Mouse (Mus musculus) spleen, adult 12 weeks (tissue): ENCODE results near the gene Pla2g4c.
"Not testable (repeated sequence)": the region's sequence is repeated elsewhere in the genome, so short reads cannot be mapped to it uniquely, and the experiment has no call there.

Experiments
- DNase-seq: peaks from one replicate; pipeline ENCODE4 v3.0.0; 2022; ENCODE audit warnings: low spot score

Pla2g4c gene

GRCm38 (mm10) chr7:13324316-13324715 is at the start of gene Pla2g4c:
Gene Pla2g4c (plus strand): TSS chr7:13324655.
- DNase-seq, result no peak

GRCm38 (mm10) chr7:13277081-13277480 is 47.4 kb upstream of the Pla2g4c start, which contains the start of gene Lig1:
Gene Lig1 (plus strand): TSS chr7:13277283.
- DNase-seq, result no peak

- DNase-seq, result no peak
Measured at GRCm38 (mm10) chr7:13277833-13278232, 46.6 kb upstream of the Pla2g4c start.

GRCm38 (mm10) chr7:13278308-13278891 is 46.1 kb upstream of the Pla2g4c start, which contains the start of gene Zswim9:
Gene Zswim9 (minus strand): TSS chr7:13278721.
- DNase-seq, result peak; percentile 92

- not testable (repeated sequence) for DNase-seq
Measured at GRCm38 (mm10) chr7:13278957-13279356, 45.5 kb upstream of the Pla2g4c start.

- DNase-seq, result no peak
Measured at GRCm38 (mm10) chr7:13288621-13289020, 35.8 kb upstream of the Pla2g4c start.

GRCm38 (mm10) chr7:13290041-13290675 is 34.3 kb upstream of the Pla2g4c start:
- DNase-seq, result no peak

- no peak for DNase-seq
Measured at GRCm38 (mm10) chr7:13291370-13291769, 33.1 kb upstream of the Pla2g4c start.

GRCm38 (mm10) chr7:13293878-13294855 is 30.3 kb upstream of the Pla2g4c start:
- no peak for DNase-seq

GRCm38 (mm10) chr7:13295256-13295655 is 29.2 kb upstream of the Pla2g4c start:
- DNase-seq, result no peak

GRCm38 (mm10) chr7:13297636-13298035 is 26.8 kb upstream of the Pla2g4c start:
- no peak for DNase-seq

GRCm38 (mm10) chr7:13298821-13299220 is 25.6 kb upstream of the Pla2g4c start:
- no peak for DNase-seq

- no peak for DNase-seq
Measured at GRCm38 (mm10) chr7:13301643-13302042, 22.8 kb upstream of the Pla2g4c start.

GRCm38 (mm10) chr7:13302780-13303179 is 21.7 kb upstream of the Pla2g4c start:
- no peak for DNase-seq

- no peak for DNase-seq
Measured at GRCm38 (mm10) chr7:13303372-13303771, 21.1 kb upstream of the Pla2g4c start.

GRCm38 (mm10) chr7:13309407-13309806 is 15.0 kb upstream of the Pla2g4c start:
- DNase-seq, result no peak

- DNase-seq, result no peak
Measured at GRCm38 (mm10) chr7:13310493-13311199, 13.8 kb upstream of the Pla2g4c start.

- no peak for DNase-seq
Measured at GRCm38 (mm10) chr7:13311401-13311800, 13.1 kb upstream of the Pla2g4c start.

- no peak for DNase-seq
Measured at GRCm38 (mm10) chr7:13314095-13314597, 10.3 kb upstream of the Pla2g4c start.

- no peak for DNase-seq
Measured at GRCm38 (mm10) chr7:13321424-13321823, 3.0 kb upstream of the Pla2g4c start.

- no peak for DNase-seq
Measured at GRCm38 (mm10) chr7:13330575-13330974, 6.1 kb downstream of the Pla2g4c start.

- no peak for DNase-seq
Measured at GRCm38 (mm10) chr7:13355943-13356342, 31.5 kb downstream of the Pla2g4c start.
